Mouse (Mus musculus) testis, adult 2 months (tissue): ENCODE data around the gene Lpar2.

Experiments used
- CTCF ChIP-seq: fragments of 200-500 bp; IDR thresholded peaks from 2 replicates; pipeline ENCODE4 v1.5.1; 2012; ENCODE audit warnings: low read depth, mild to moderate bottlenecking, inconsistent platforms, low read length, moderate library complexity; ENCODE audit not compliant: control insufficient read depth, insufficient read depth, insufficient replicate concordance
- POLR2A ChIP-seq: fragments of 200-500 bp; IDR thresholded peaks from 2 replicates; pipeline ENCODE4 v1.6.1; 2012; ENCODE audit warnings: low read depth, mild to moderate bottlenecking, inconsistent platforms, low read length, moderate library complexity; ENCODE audit not compliant: control insufficient read depth

GRCm38 (mm10) chr8:69820466-69820865 is 1.8 kb upstream of the Lpar2 start:
- TF ChIP-seq CTCF (no peak), POLR2A (no peak)
